Mouse (Mus musculus) spleen, adult 2 months (tissue): ENCODE measurements around the gene Gm45711.

Experiments used
- CTCF ChIP-seq: fragments of 200-500 bp; IDR thresholded peaks from 2 replicates; pipeline ENCODE4 v1.5.1; 2011; ENCODE audit warnings: mild to moderate bottlenecking, inconsistent platforms; ENCODE audit not compliant: insufficient read depth, insufficient read length, insufficient replicate concordance; ENCODE audit errors: extremely low read depth
- POLR2A ChIP-seq: fragments of 200-500 bp; IDR thresholded peaks from 2 replicates; pipeline ENCODE4 v1.6.1; 2011; ENCODE audit warnings: low read depth, low read length, inconsistent platforms

DNA sequence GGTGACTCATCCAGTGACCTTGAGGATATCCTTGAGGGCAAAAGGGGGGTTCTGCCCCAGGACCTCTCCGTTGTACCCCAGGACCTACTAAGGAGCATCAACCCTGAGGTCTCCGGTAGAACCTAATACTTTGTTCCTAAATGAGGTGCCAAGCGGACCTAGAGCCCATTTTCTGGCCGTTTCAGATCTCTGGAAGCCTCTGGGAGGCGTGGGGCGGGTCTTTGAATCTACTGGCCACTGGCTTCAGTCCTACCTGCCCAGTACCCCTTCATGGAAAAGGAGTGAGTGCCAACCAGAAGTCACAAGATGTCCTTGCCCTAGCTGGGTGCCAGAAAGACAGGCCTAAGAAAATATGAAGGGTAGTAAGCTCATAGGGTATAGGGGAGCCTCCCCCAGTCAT, 31.8 kb upstream of the Gm45711 start:
- TF ChIP-seq CTCF (no peak), POLR2A (no peak)
